ENCODE assay signal across 9 mouse cellular contexts in genomic region chr4:133039832-133040231, GRCm38 (mm10). TPM values are rescaled to one million over a fixed set of nuclear protein-coding genes. Genes with fewer than 3 reads are reported as not detected.
DNase-seq lines count a peak whose midpoint lies in the region; ATAC-seq and TF ChIP-seq lines count a peak whose summit lies in the region.
"Had no signal": no experiment of that assay in that cellular context is flagged by ENCODE, and none has a peak within 500 bp of the region (broad histone marks: within the 10 kb centered on the region; RNA-seq: fewer than 3 reads in every experiment).

No protein-coding gene starts in this region.

- no peak for DNase-seq in kidney, adult 2 months
- DNase-seq in kidney, postnatal 36 days, result no peak
- DNase-seq in thymus, postnatal 25 days, result no peak
- DNase-seq in spleen, postnatal 4 days (ENCODE audit: low spot score in 2 of 2), result no peak

- H3K4me1 ChIP-seq in kidney, adult 2 months (ENCODE audit: control insufficient read depth, insufficient read depth, low read length), result peaks cover 63% of the 10 kb centered on the region
- peaks cover 72% of the 10 kb centered on the region for H3K4me1 ChIP-seq in embryonic facial prominence, embryonic 12.5 days
- H3K4me1 ChIP-seq in hindbrain, embryonic 12.5 days, result peaks cover 76% of the 10 kb centered on the region
- peaks cover 75% of the 10 kb centered on the region for H3K4me1 ChIP-seq in midbrain, embryonic 12.5 days

- no peaks in the 10 kb centered on the region for H3K27me3 ChIP-seq in kidney, adult 2 months (replicated peaks; ENCODE audit: control insufficient read depth, insufficient read depth, low read length)
- 0 out of 2 replicates have a peak, but pooled peaks cover 7% of the 10 kb centered on the region for H3K27me3 ChIP-seq in embryonic facial prominence, embryonic 12.5 days
- peaks cover 33% of the 10 kb centered on the region for H3K27me3 ChIP-seq in hindbrain, embryonic 12.5 days
- H3K27me3 ChIP-seq in midbrain, embryonic 12.5 days, result peaks cover 75% of the 10 kb centered on the region
- H3K27me3 ChIP-seq: Patski had no signal

- WGBS in kidney, adult 2 months, result 32% methylated on average over 18 of the region's 18 CpGs
- 4% methylated on average over 18 of the region's 18 CpGs for WGBS in embryonic facial prominence, embryonic 12.5 days
- 9% methylated on average over 18 of the region's 18 CpGs for WGBS in hindbrain, embryonic 12.5 days
- 3% methylated on average over 18 of the region's 18 CpGs for WGBS in midbrain, embryonic 12.5 days

- peak overlapping the region; percentile 100 for H3K4me2 ChIP-seq in embryonic facial prominence, embryonic 12.5 days (replicated peaks)
- H3K4me2 ChIP-seq in hindbrain, embryonic 12.5 days (replicated peaks), result peak overlapping the region; percentile 100
- H3K4me2 ChIP-seq in midbrain, embryonic 12.5 days (replicated peaks), result peak overlapping the region; percentile 79

- H3K9me3 ChIP-seq in embryonic facial prominence, embryonic 12.5 days, result no peaks in the 10 kb centered on the region
- no peaks in the 10 kb centered on the region for H3K9me3 ChIP-seq in hindbrain, embryonic 12.5 days (replicated peaks)
- H3K9me3 ChIP-seq in midbrain, embryonic 12.5 days, result no peaks in the 10 kb centered on the region

- H3K36me3 ChIP-seq in kidney, adult 2 months (ENCODE audit: control insufficient read depth, insufficient read depth, low read length), result no peaks in the 10 kb centered on the region
- H3K36me3 ChIP-seq in embryonic facial prominence, embryonic 12.5 days, result no peaks in the 10 kb centered on the region
- no peaks in the 10 kb centered on the region for H3K36me3 ChIP-seq in hindbrain, embryonic 12.5 days
- H3K36me3 ChIP-seq in midbrain, embryonic 12.5 days, result no peaks in the 10 kb centered on the region

- H3K9ac ChIP-seq in embryonic facial prominence, embryonic 12.5 days, result no peak overlapping the region; the same call in none of the 2 replicates
- H3K9ac ChIP-seq in hindbrain, embryonic 12.5 days, result peak overlapping the region; percentile 79
- no peak overlapping the region for H3K9ac ChIP-seq in midbrain, embryonic 12.5 days (replicated peaks)

- TF ChIP-seq POLR2A in kidney, adult 2 months (IDR thresholded peaks at IDR 0.05; ENCODE audit: low read depth, low read length), result no peak

- ATAC-seq in embryonic facial prominence, embryonic 12.5 days (ENCODE audit: insufficient number of reproducible peaks, insufficient read depth, low FRiP score, low TSS enrichment), result no peak
- no peak for ATAC-seq in hindbrain, embryonic 12.5 days (ENCODE audit: low FRiP score)
- ATAC-seq in midbrain, embryonic 12.5 days (ENCODE audit: low FRiP score, low read depth), result no peak
- ATAC-seq in activated CD4-positive, CD25-positive, alpha-beta regulatory T cell, adult 4 months, result no peak
- ATAC-seq: Patski had no signal

- peak overlapping the region; percentile 6 for H3K27ac ChIP-seq in kidney, adult 2 months (ENCODE audit: insufficient read depth, low read depth, low read length)
- peak overlapping the region; percentile 91; the same call in 1 of the 2 replicates for H3K27ac ChIP-seq in embryonic facial prominence, embryonic 12.5 days
- H3K27ac ChIP-seq in hindbrain, embryonic 12.5 days, result no peak overlapping the region
- no peak overlapping the region for H3K27ac ChIP-seq in midbrain, embryonic 12.5 days (replicated peaks)

- H3K4me3 ChIP-seq in kidney, adult 2 months (ENCODE audit: insufficient read depth, low read depth, low read length), result peak overlapping the region; percentile 23
- peak overlapping the region; percentile 53 for H3K4me3 ChIP-seq in embryonic facial prominence, embryonic 12.5 days
- H3K4me3 ChIP-seq in hindbrain, embryonic 12.5 days, result peak overlapping the region; percentile 56
- H3K4me3 ChIP-seq in midbrain, embryonic 12.5 days, result no peak overlapping the region

- TF ChIP-seq CTCF in kidney, adult 2 months (conservative IDR thresholded peaks at IDR 0.05; ENCODE audit: insufficient read depth, insufficient read length, low read depth, low read length), result no peak

RNA-seq across cellular contexts. Expression of gene Ahdc1, which starts 28.8 kb away (rescaled TPM):
- polyA plus RNA-seq in kidney, adult 2 months (2012; rRNA removed), result 22.2 and 23.3 TPM in 2 replicates
- 12.7 and 14.6 TPM in 2 replicates for polyA plus RNA-seq in embryonic facial prominence, embryonic 12.5 days (2016; fragmentation: Nextera tagmentation; extraction: Ambion mirVana)
- 12.8 and 15.3 TPM in 2 replicates for polyA plus RNA-seq in hindbrain, embryonic 12.5 days (2016; fragmentation: Nextera tagmentation; extraction: Ambion mirVana)
- polyA plus RNA-seq in midbrain, embryonic 12.5 days (2016; fragmentation: Nextera tagmentation; extraction: Ambion mirVana), result 8.9 and 9.1 TPM in 2 replicates
- polyA plus RNA-seq in activated CD4-positive, CD25-positive, alpha-beta regulatory T cell, adult 4 months (2017; shearing (Covaris generic)), result 1 to 10 TPM; 2.1 TPM

Comparison
In these comparisons a context has a peak if more than half of its experiments do, and no peak if none do; other contexts are left out.
1. H3K27ac ChIP-seq: peak in kidney, adult 2 months (single experiment) and embryonic facial prominence, embryonic 12.5 days (single experiment); none in hindbrain, embryonic 12.5 days (single experiment) and midbrain, embryonic 12.5 days (single experiment).
2. Peak in every context shown above with its lines, with median percentiles within 50 percentile points of each other: H3K4me2 ChIP-seq.